Mouse (Mus musculus): Measurements from ENCODE around the gene Tkfc.

DNA sequence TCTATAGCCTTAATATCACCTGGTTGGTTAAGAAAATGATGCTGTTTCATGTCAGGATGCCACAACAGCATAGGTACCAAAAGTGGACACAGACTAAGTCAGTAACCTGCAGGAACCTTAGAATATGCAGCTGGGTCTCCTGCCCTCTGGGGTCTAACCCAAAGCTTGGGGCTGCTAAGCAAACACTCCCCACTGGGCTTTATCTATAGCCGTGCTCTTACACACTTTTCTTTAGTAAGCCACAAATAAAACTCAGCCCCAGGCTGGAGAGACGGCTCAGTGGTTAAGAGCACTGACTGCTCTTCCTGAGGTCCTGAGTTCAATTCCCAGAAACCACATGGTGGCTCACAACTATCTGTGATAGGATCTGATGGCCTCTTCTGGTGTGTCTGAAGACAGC, 48.5 kb downstream of the Tkfc start:
- TF ChIP-seq POLR2A (IDR thresholded peaks at IDR 0.05; ENCODE audit: borderline replicate concordance, control insufficient read depth, low read depth, low read length) (no peak), CTCF (IDR thresholded peaks at IDR 0.05; ENCODE audit: control insufficient read depth, insufficient read depth, low read length) (no peak)

All from bone marrow, adult 2 months (tissue).